Comparison of ENCODE assay signal across 11 mouse cellular contexts in the genomic region with DNA sequence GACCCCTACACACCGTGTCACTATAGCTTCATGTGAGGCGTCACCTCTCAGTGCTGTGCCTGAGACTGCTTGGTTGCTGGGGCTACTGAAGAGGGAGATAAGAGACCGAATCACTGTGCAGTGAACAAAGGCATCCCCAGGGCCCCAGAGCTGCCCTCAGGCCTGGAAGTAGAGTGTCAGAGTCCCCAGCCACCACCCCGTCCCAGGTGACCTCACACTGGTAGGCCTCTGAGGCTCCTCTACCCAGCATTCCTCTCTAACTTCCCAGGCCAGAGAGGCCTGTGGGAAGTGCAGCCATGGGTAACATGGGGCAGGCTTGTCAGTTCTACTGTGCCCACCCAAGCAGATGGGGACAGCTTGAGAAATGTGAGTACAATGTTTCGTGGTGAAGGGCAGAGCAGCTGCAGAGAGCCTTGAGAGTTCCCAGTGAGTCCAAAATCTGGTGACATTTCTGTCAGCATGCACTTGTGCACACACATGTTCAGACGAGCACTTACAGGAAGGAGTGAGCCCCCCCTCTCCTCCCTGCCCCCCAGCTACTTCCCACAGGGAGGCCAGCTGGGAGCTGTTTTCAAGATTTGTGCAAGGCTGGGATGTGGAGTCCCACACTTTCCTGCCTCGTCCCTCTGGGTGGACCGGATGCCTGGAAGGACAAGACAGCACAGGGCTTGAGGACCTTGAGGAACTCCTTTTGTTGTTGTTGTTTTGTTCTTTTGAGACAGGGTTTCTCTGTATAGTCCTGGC. TPM values are rescaled to one million over a fixed set of nuclear protein-coding genes. Genes with fewer than 3 reads are reported as not detected.
DNase-seq lines count a peak whose midpoint lies in the region; ATAC-seq and TF ChIP-seq lines count a peak whose summit lies in the region.
"Had no signal": no experiment of that assay in that cellular context is flagged by ENCODE, and none has a peak within 500 bp of the region (broad histone marks: within the 10 kb centered on the region; RNA-seq: fewer than 3 reads in every experiment).

No protein-coding gene starts in this region.

- H3K9ac ChIP-seq in heart, adult 2 months (ENCODE audit: low read depth, low read length): no peak overlapping the region
- H3K9ac ChIP-seq in embryonic facial prominence, embryonic 13.5 days: peak overlapping the region; percentile 51; the same call in 1 of the 2 replicates
- H3K9ac ChIP-seq in limb, embryonic 15.5 days: 0 out of 2 replicates have a peak overlapping the region, but pooled peaks have one; percentile 7

- no peak for TF ChIP-seq POLR2A in heart, adult 2 months (IDR thresholded peaks at IDR 0.05; ENCODE audit: insufficient read depth, low read depth, low read length)

- peak overlapping the region; percentile 15; the same call in 1 of the 2 replicates for H3K27ac ChIP-seq in heart, adult 2 months
- peak overlapping the region; percentile 39; the same call in 1 of the 2 replicates for H3K27ac ChIP-seq in layer of hippocampus, adult 2 months
- peak overlapping the region; percentile 33; the same call in 1 of the 2 replicates for H3K27ac ChIP-seq in embryonic facial prominence, embryonic 13.5 days
- peak overlapping the region; percentile 85 for H3K27ac ChIP-seq in limb, embryonic 15.5 days

- no peak for ATAC-seq in embryonic facial prominence, embryonic 13.5 days (ENCODE audit: insufficient number of reproducible peaks, insufficient read depth, low FRiP score, low TSS enrichment, low read depth)
- ATAC-seq in limb, embryonic 15.5 days (ENCODE audit: insufficient number of reproducible peaks, low FRiP score, low TSS enrichment, low read depth): no peak

- H3K4me3 ChIP-seq in heart, adult 2 months: no peak overlapping the region
- no peak overlapping the region for H3K4me3 ChIP-seq in layer of hippocampus, adult 2 months
- no peak overlapping the region for H3K4me3 ChIP-seq in embryonic facial prominence, embryonic 13.5 days
- no peak overlapping the region for H3K4me3 ChIP-seq in limb, embryonic 15.5 days

- H3K27me3 ChIP-seq in heart, adult 2 months (ENCODE audit: control insufficient read depth, insufficient read depth, low read length): no peaks in the 10 kb centered on the region
- H3K27me3 ChIP-seq in embryonic facial prominence, embryonic 13.5 days: no peaks in the 10 kb centered on the region
- H3K27me3 ChIP-seq in limb, embryonic 15.5 days: no peaks in the 10 kb centered on the region

- TF ChIP-seq CTCF in heart, adult 2 months (IDR thresholded peaks at IDR 0.05): no peak
- no peak for TF ChIP-seq CTCF in layer of hippocampus, adult 2 months (conservative IDR thresholded peaks at IDR 0.05)

- DNase-seq in heart, adult 2 months: peak in 1 of 2 experiments; percentile 26
- no peak for DNase-seq in heart, postnatal 4 days
- no peak for DNase-seq in layer of hippocampus, adult 2 months (ENCODE audit: low spot score in 2 of 2)
- DNase-seq in layer of hippocampus, postnatal 36 days: no peak
- DNase-seq in adrenal gland, postnatal 10 days: no peak
- no peak for DNase-seq in spleen, postnatal 14 days (ENCODE audit: low spot score in 2 of 2)
- DNase-seq: left cerebral cortex, postnatal 4 days; lung, postnatal 4 days; right cerebral cortex, postnatal 4 days had no signal

- intact Hi-C loops in heart, adult 2 months (cut with DNase I): no loop called here

- H3K79me2 ChIP-seq in heart, adult 2 months (replicated peaks; ENCODE audit: control insufficient read depth, insufficient read depth, low read length): no peaks in the 10 kb centered on the region; the same call in 1 of the 2 replicates

- no peak overlapping the region for H3K4me2 ChIP-seq in embryonic facial prominence, embryonic 13.5 days
- no peak overlapping the region for H3K4me2 ChIP-seq in limb, embryonic 15.5 days

- H3K9me3 ChIP-seq in embryonic facial prominence, embryonic 13.5 days: no peaks in the 10 kb centered on the region
- H3K9me3 ChIP-seq in limb, embryonic 15.5 days: no peaks in the 10 kb centered on the region

- peaks cover 18% of the 10 kb centered on the region for H3K4me1 ChIP-seq in heart, adult 2 months (ENCODE audit: control insufficient read depth, insufficient read depth, low read length)
- peaks cover 31% of the 10 kb centered on the region for H3K4me1 ChIP-seq in embryonic facial prominence, embryonic 13.5 days
- peaks cover 40% of the 10 kb centered on the region for H3K4me1 ChIP-seq in limb, embryonic 15.5 days

- 59% methylated on average over 8 of the region's 8 CpGs for WGBS in heart, adult 2 months
- WGBS in embryonic facial prominence, embryonic 13.5 days: 57% methylated on average over 8 of the region's 8 CpGs
- WGBS in limb, embryonic 15.5 days: 62% methylated on average over 8 of the region's 8 CpGs

- no peaks in the 10 kb centered on the region for H3K36me3 ChIP-seq in heart, adult 2 months (ENCODE audit: control insufficient read depth, insufficient read depth, low read length)
- peaks cover under 1% of the 10 kb centered on the region; the same call in 1 of the 2 replicates for H3K36me3 ChIP-seq in embryonic facial prominence, embryonic 13.5 days
- no peaks in the 10 kb centered on the region for H3K36me3 ChIP-seq in limb, embryonic 15.5 days

- no peak for TF ChIP-seq EP300 in heart, adult 2 months (IDR thresholded peaks at IDR 0.05; ENCODE audit: insufficient read depth, low read depth, low read length)

RNA-seq across cellular contexts. Expression of gene Slc9a1, which starts 37.0 kb away (rescaled TPM):
- 10 to 100 TPM; 17.0 to 17.4 TPM for total RNA-seq in heart, adult 2 months (2021)
- polyA plus RNA-seq in heart, adult 2 months (2012; rRNA removed): 21.4 and 21.5 TPM in 2 replicates
- total RNA-seq in heart, postnatal 4 days (2021): 10 to 100 TPM; 21.1 to 24.4 TPM
- 10 to 100 TPM; 59.1 to 63.4 TPM for total RNA-seq in layer of hippocampus, adult 2 months (2021)
- total RNA-seq in layer of hippocampus, postnatal 36 days (2021): 10 to 100 TPM; 60.1 to 63.9 TPM
- 8.6 and 9.4 TPM in 2 replicates for polyA plus RNA-seq in embryonic facial prominence, embryonic 13.5 days (2015; fragmentation: Nextera tagmentation; extraction: Ambion mirVana)
- 10.1 and 10.9 TPM in 2 replicates for polyA plus RNA-seq in limb, embryonic 15.5 days (2015; fragmentation: Nextera tagmentation; extraction: Ambion mirVana)
- total RNA-seq in adrenal gland, postnatal 10 days (2021): 10 to 100 TPM; 31.9 to 42.5 TPM

RNA-seq across cellular contexts. Expression of gene Wdtc1, which starts 53.2 kb away (rescaled TPM):
- total RNA-seq in heart, adult 2 months (2021): 10 to 100 TPM; 73.6 to 96.1 TPM
- 61.8 and 65.1 TPM in 2 replicates for polyA plus RNA-seq in heart, adult 2 months (2012; rRNA removed)
- total RNA-seq in heart, postnatal 4 days (2021): 10 to 100 TPM; 46.9 to 47.9 TPM
- total RNA-seq in layer of hippocampus, adult 2 months (2021): 10 to 100 TPM; 78.8 to 82.5 TPM
- 10 to 100 TPM; 78.5 to 78.9 TPM for total RNA-seq in layer of hippocampus, postnatal 36 days (2021)
- 13.9 and 14.3 TPM in 2 replicates for polyA plus RNA-seq in embryonic facial prominence, embryonic 13.5 days (2015; fragmentation: Nextera tagmentation; extraction: Ambion mirVana)
- 13.9 TPM in 2 replicates for polyA plus RNA-seq in limb, embryonic 15.5 days (2015; fragmentation: Nextera tagmentation; extraction: Ambion mirVana)
- 10 to 100 TPM; 46.3 to 50.1 TPM for total RNA-seq in adrenal gland, postnatal 10 days (2021)

Comparison
In these comparisons a context has a peak if more than half of its experiments do, and no peak if none do; other contexts are left out.
1. H3K27ac ChIP-seq: peak in every context shown above with its lines; median percentile 85 in limb, embryonic 15.5 days; 39 in layer of hippocampus, adult 2 months; 33 in embryonic facial prominence, embryonic 13.5 days; 15 in heart, adult 2 months.